Mouse (Mus musculus) stomach, embryonic 16.5 days (tissue): ENCODE measurements around the gene Cfap77. TPM values are rescaled to one million over a fixed set of nuclear protein-coding genes. Genes with fewer than 3 reads are reported as not detected.

Experiments used
- ATAC-seq: fragments of 200-750 bp; cut with Nextera tagmentation; 2 replicates; pipeline ENCODE4 v1.8.0; 2017; ENCODE audit warnings: moderate number of reproducible peaks, moderate TSS enrichment; ENCODE audit not compliant: insufficient read depth, low FRiP score
- H3K27ac ChIP-seq: fragments of 300-500 bp; sonication (generic); 2 replicates; pipeline ENCODE4 v1.5.1; 2014; ENCODE audit warnings: low read length
- H3K27me3 ChIP-seq: fragments of 300-500 bp; sonication (generic); 2 replicates; pipeline ENCODE4 v1.6.1; 2014; ENCODE audit warnings: low read length, control low read depth, mixed read lengths; ENCODE audit not compliant: control insufficient read depth, insufficient read depth
- H3K36me3 ChIP-seq: fragments of 300-500 bp; sonication (generic); 2 replicates; pipeline ENCODE4 v1.6.1; 2014; ENCODE audit warnings: low read length; ENCODE audit not compliant: control insufficient read depth, insufficient read depth
- H3K4me1 ChIP-seq: fragments of 300-500 bp; sonication (generic); 2 replicates; pipeline ENCODE4 v1.6.1; 2014; ENCODE audit warnings: low read length, control low read depth, mixed read lengths; ENCODE audit not compliant: control insufficient read depth, insufficient read depth
- H3K4me2 ChIP-seq: fragments of 300-500 bp; sonication (generic); 2 replicates; pipeline ENCODE4 v1.6.1; 2014; ENCODE audit warnings: low read depth, low read length, mixed read lengths
- H3K4me3 ChIP-seq: fragments of 300-500 bp; sonication (generic); replicated peaks from 2 replicates; pipeline ENCODE4 v1.5.1; 2014; ENCODE audit warnings: mild to moderate bottlenecking, low read length
- H3K9ac ChIP-seq: fragments of 300-500 bp; sonication (generic); 2 replicates; pipeline ENCODE4 v1.6.1; 2014; ENCODE audit warnings: low read length
- H3K9me3 ChIP-seq: fragments of 300-500 bp; sonication (generic); replicated peaks from 2 replicates; pipeline ENCODE4 v1.6.1; 2016; ENCODE audit warnings: low read length, control low read depth; ENCODE audit not compliant: control insufficient read depth
- WGBS: fragments of 180-500 bp; shearing (Covaris S2); extraction: QIAGEN DNeasy Blood & Tissue Kit; methylation state at CpG from one replicate; pipeline ENCODE4 v1.1.7; 2014; 5-methylcytosine and 5-hydroxymethylcytosine counted together
- polyA plus RNA-seq: library from polyadenylated mRNA; unstranded; fragments of >200 nt; fragmentation: Nextera tagmentation; extraction: Ambion mirVana; gene quantifications from 2 replicates; pipeline ENCODE4 v1.2.1, GENCODE M21; 2015

The Cfap77 gene
- polyA plus RNA-seq, 1 experiment from 2014 or later, result 0.62 TPM

GRCm38 (mm10) chr2:29016599-29017587 is 38.0 kb downstream of the Cfap77 start:
- no peak overlapping the region for H3K4me2 ChIP-seq
- 57% methylated on average over 27 of the region's 27 CpGs for WGBS
- H3K4me3 ChIP-seq, result no peak overlapping the region
- no peaks in the 10 kb centered on the region for H3K36me3 ChIP-seq
- H3K4me1 ChIP-seq, result no peaks in the 10 kb centered on the region
- no peak overlapping the region for H3K27ac ChIP-seq
- ATAC-seq, result no peak
- no peaks in the 10 kb centered on the region for H3K9me3 ChIP-seq
- H3K9ac ChIP-seq, result no peak overlapping the region
- H3K27me3 ChIP-seq, result no peaks in the 10 kb centered on the region

- no peak for ATAC-seq
- Histone ChIP-seq H3K27ac (no peak overlapping the region), H3K9ac (no peak overlapping the region), H3K36me3 (no peaks in the 10 kb centered on the region), H3K4me2 (no peak overlapping the region), H3K9me3 (no peaks in the 10 kb centered on the region), H3K27me3 (no peaks in the 10 kb centered on the region), H3K4me1 (no peaks in the 10 kb centered on the region), H3K4me3 (no peak overlapping the region)
- 68% methylated on average over 5 of the region's 5 CpGs for WGBS
Observed at GRCm38 (mm10) chr2:29012523-29012922, 42.3 kb downstream of the Cfap77 start.

- H3K9me3 ChIP-seq, result no peaks in the 10 kb centered on the region
- ATAC-seq, result no peak
- no peaks in the 10 kb centered on the region for H3K36me3 ChIP-seq
- H3K4me2 ChIP-seq, result no peak overlapping the region
- H3K4me1 ChIP-seq, result no peaks in the 10 kb centered on the region
- H3K27me3 ChIP-seq, result no peaks in the 10 kb centered on the region
- H3K4me3 ChIP-seq, result no peak overlapping the region
- no peak overlapping the region for H3K9ac ChIP-seq
- H3K27ac ChIP-seq, result no peak overlapping the region
- WGBS, result 73% methylated on average over 6 of the region's 6 CpGs
Observed at GRCm38 (mm10) chr2:29007656-29008055, 47.2 kb downstream of the Cfap77 start.

- Histone ChIP-seq H3K4me2 (no peak overlapping the region), H3K27me3 (no peaks in the 10 kb centered on the region), H3K4me3 (no peak overlapping the region), H3K9ac (no peak overlapping the region), H3K27ac (no peak overlapping the region), H3K9me3 (no peaks in the 10 kb centered on the region), H3K36me3 (no peaks in the 10 kb centered on the region), H3K4me1 (no peaks in the 10 kb centered on the region)
- ATAC-seq, result no peak
- WGBS, result 77% methylated on average over 13 of the region's 13 CpGs
Observed at GRCm38 (mm10) chr2:29006455-29007034, 48.3 kb downstream of the Cfap77 start.

GRCm38 (mm10) chr2:29004037-29004436 is 50.8 kb downstream of the Cfap77 start:
- ATAC-seq, result no peak

GRCm38 (mm10) chr2:28998246-28998645 is 56.6 kb downstream of the Cfap77 start:
- Histone ChIP-seq H3K36me3 (no peaks in the 10 kb centered on the region), H3K9ac (no peak overlapping the region), H3K27ac (no peak overlapping the region), H3K4me3 (no peak overlapping the region), H3K27me3 (no peaks in the 10 kb centered on the region; the same call in 1 of the 2 replicates), H3K4me1 (no peaks in the 10 kb centered on the region), H3K9me3 (no peaks in the 10 kb centered on the region), H3K4me2 (no peak overlapping the region)
- no peak for ATAC-seq
- WGBS, result 60% methylated on average over 5 of the region's 5 CpGs

More at GRCm38 (mm10) chr2:29004037-29004436, 50.8 kb downstream of the Cfap77 start:
- H3K4me1 ChIP-seq, result no peaks in the 10 kb centered on the region
- no peaks in the 10 kb centered on the region for H3K36me3 ChIP-seq
- H3K9me3 ChIP-seq, result no peaks in the 10 kb centered on the region
- 59% methylated on average over 9 of the region's 9 CpGs for WGBS
- no peaks in the 10 kb centered on the region; the same call in 1 of the 2 replicates for H3K27me3 ChIP-seq
- no peak overlapping the region for H3K4me2 ChIP-seq
- no peak overlapping the region for H3K27ac ChIP-seq
- no peak overlapping the region for H3K9ac ChIP-seq
- H3K4me3 ChIP-seq, result no peak overlapping the region

GRCm38 (mm10) chr2:28997161-28997834 is 57.6 kb downstream of the Cfap77 start:
- Histone ChIP-seq H3K9ac (no peak overlapping the region), H3K27me3 (no peaks in the 10 kb centered on the region; the same call in 1 of the 2 replicates), H3K9me3 (no peaks in the 10 kb centered on the region), H3K27ac (no peak overlapping the region), H3K4me1 (no peaks in the 10 kb centered on the region), H3K4me2 (no peak overlapping the region), H3K36me3 (no peaks in the 10 kb centered on the region), H3K4me3 (no peak overlapping the region)
- 65% methylated on average over 14 of the region's 14 CpGs for WGBS
- ATAC-seq, result no peak

- Histone ChIP-seq H3K36me3 (no peaks in the 10 kb centered on the region), H3K9ac (no peak overlapping the region), H3K4me3 (no peak overlapping the region), H3K27me3 (no peaks in the 10 kb centered on the region), H3K9me3 (no peaks in the 10 kb centered on the region), H3K4me2 (no peak overlapping the region), H3K27ac (no peak overlapping the region), H3K4me1 (no peaks in the 10 kb centered on the region)
- no peak for ATAC-seq
- WGBS, result 61% methylated on average over 4 of the region's 4 CpGs
Observed at GRCm38 (mm10) chr2:28995436-28995835, 59.4 kb downstream of the Cfap77 start.

- 72% methylated on average over 12 of the region's 12 CpGs for WGBS
- no peak for ATAC-seq
- Histone ChIP-seq H3K36me3 (no peaks in the 10 kb centered on the region), H3K4me2 (no peak overlapping the region), H3K27ac (no peak overlapping the region), H3K4me3 (no peak overlapping the region), H3K9me3 (no peaks in the 10 kb centered on the region), H3K4me1 (no peaks in the 10 kb centered on the region), H3K27me3 (no peaks in the 10 kb centered on the region), H3K9ac (no peak overlapping the region)
Observed at GRCm38 (mm10) chr2:28994014-28994413, 60.9 kb downstream of the Cfap77 start.
